Mouse (Mus musculus) stomach, embryonic 16.5 days (tissue): ENCODE measurements around the gene Il17rd. TPM values are rescaled to one million over a fixed set of nuclear protein-coding genes. Genes with fewer than 3 reads are reported as not detected.
A peak's percentile ranks its signal among the peaks of the same experiment; 100 is the strongest.

Experiments
- ATAC-seq: fragments of 200-750 bp; cut with Nextera tagmentation; 2 replicates; pipeline ENCODE4 v1.8.0; 2017; ENCODE audit warnings: moderate number of reproducible peaks, moderate TSS enrichment; ENCODE audit not compliant: insufficient read depth, low FRiP score
- H3K27ac ChIP-seq: fragments of 300-500 bp; sonication (generic); 2 replicates; pipeline ENCODE4 v1.5.1; 2014; ENCODE audit warnings: low read length
- H3K27me3 ChIP-seq: fragments of 300-500 bp; sonication (generic); 2 replicates; pipeline ENCODE4 v1.6.1; 2014; ENCODE audit warnings: low read length, control low read depth, mixed read lengths; ENCODE audit not compliant: control insufficient read depth, insufficient read depth
- H3K36me3 ChIP-seq: fragments of 300-500 bp; sonication (generic); 2 replicates; pipeline ENCODE4 v1.6.1; 2014; ENCODE audit warnings: low read length; ENCODE audit not compliant: control insufficient read depth, insufficient read depth
- H3K4me1 ChIP-seq: fragments of 300-500 bp; sonication (generic); 2 replicates; pipeline ENCODE4 v1.6.1; 2014; ENCODE audit warnings: low read length, control low read depth, mixed read lengths; ENCODE audit not compliant: control insufficient read depth, insufficient read depth
- H3K4me2 ChIP-seq: fragments of 300-500 bp; sonication (generic); 2 replicates; pipeline ENCODE4 v1.6.1; 2014; ENCODE audit warnings: low read depth, low read length, mixed read lengths
- H3K4me3 ChIP-seq: fragments of 300-500 bp; sonication (generic); replicated peaks from 2 replicates; pipeline ENCODE4 v1.5.1; 2014; ENCODE audit warnings: mild to moderate bottlenecking, low read length
- H3K9ac ChIP-seq: fragments of 300-500 bp; sonication (generic); 2 replicates; pipeline ENCODE4 v1.6.1; 2014; ENCODE audit warnings: low read length
- H3K9me3 ChIP-seq: fragments of 300-500 bp; sonication (generic); replicated peaks from 2 replicates; pipeline ENCODE4 v1.6.1; 2016; ENCODE audit warnings: low read length, control low read depth; ENCODE audit not compliant: control insufficient read depth
- WGBS: fragments of 180-500 bp; shearing (Covaris S2); extraction: QIAGEN DNeasy Blood & Tissue Kit; methylation state at CpG from one replicate; pipeline ENCODE4 v1.1.7; 2014; 5-methylcytosine and 5-hydroxymethylcytosine counted together
- polyA plus RNA-seq: library from polyadenylated mRNA; unstranded; fragments of >200 nt; fragmentation: Nextera tagmentation; extraction: Ambion mirVana; gene quantifications from 2 replicates; pipeline ENCODE4 v1.2.1, GENCODE M21; 2015

Gene Il17rd
- polyA plus RNA-seq, 1 experiment from 2014 or later: 2.5 TPM

GRCm38 (mm10) chr14:27116577-27117165 is 77.9 kb downstream of the Il17rd start:
- Histone ChIP-seq H3K9ac (no peak overlapping the region), H3K4me1 (peaks cover 8% of the 10 kb centered on the region), H3K27me3 (no peaks in the 10 kb centered on the region), H3K9me3 (no peaks in the 10 kb centered on the region), H3K4me3 (no peak overlapping the region), H3K27ac (no peak overlapping the region), H3K4me2 (no peak overlapping the region), H3K36me3 (no peaks in the 10 kb centered on the region)
- WGBS: 77% methylated on average over 4 of the region's 4 CpGs
- ATAC-seq: no peak

GRCm38 (mm10) chr14:27118546-27118945 is 79.8 kb downstream of the Il17rd start:
- no peaks in the 10 kb centered on the region for H3K9me3 ChIP-seq
- H3K4me2 ChIP-seq: no peak overlapping the region
- H3K36me3 ChIP-seq: no peaks in the 10 kb centered on the region
- H3K27ac ChIP-seq: no peak overlapping the region
- no peak overlapping the region for H3K4me3 ChIP-seq
- WGBS: 75% methylated on average over 5 of the region's 5 CpGs
- H3K4me1 ChIP-seq: peaks cover 15% of the 10 kb centered on the region
- no peak overlapping the region for H3K9ac ChIP-seq
- H3K27me3 ChIP-seq: no peaks in the 10 kb centered on the region
- ATAC-seq: no peak

DNA sequence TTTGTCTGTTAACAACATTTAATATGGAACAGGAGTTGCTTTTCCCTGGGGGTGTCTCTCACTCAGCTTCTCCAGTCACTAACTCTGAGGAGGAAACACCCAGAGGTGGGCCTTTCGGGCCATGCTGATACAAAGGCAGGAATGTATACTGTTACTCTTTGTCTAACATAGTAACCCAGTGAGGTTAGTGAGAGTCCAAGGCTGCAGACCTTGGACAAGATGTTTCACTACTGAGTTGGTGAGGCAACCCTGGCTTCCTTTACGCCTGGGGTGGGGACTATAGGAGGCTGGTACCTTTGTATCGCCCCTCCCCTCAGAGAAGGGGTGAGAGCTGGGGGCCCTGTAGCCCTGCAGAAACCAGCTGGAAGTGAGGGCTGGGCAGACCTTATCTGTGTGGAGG is 83.9 kb downstream of the Il17rd start:
- ATAC-seq: no peak
- Histone ChIP-seq H3K27ac (no peak overlapping the region), H3K9ac (peak overlapping the region; percentile 39; the same call in 1 of the 2 replicates), H3K36me3 (no peaks in the 10 kb centered on the region), H3K4me1 (peaks cover 6% of the 10 kb centered on the region), H3K4me2 (no peak overlapping the region), H3K4me3 (no peak overlapping the region), H3K27me3 (no peaks in the 10 kb centered on the region), H3K9me3 (no peaks in the 10 kb centered on the region)
- 67% methylated on average over 3 of the region's 3 CpGs for WGBS

DNA sequence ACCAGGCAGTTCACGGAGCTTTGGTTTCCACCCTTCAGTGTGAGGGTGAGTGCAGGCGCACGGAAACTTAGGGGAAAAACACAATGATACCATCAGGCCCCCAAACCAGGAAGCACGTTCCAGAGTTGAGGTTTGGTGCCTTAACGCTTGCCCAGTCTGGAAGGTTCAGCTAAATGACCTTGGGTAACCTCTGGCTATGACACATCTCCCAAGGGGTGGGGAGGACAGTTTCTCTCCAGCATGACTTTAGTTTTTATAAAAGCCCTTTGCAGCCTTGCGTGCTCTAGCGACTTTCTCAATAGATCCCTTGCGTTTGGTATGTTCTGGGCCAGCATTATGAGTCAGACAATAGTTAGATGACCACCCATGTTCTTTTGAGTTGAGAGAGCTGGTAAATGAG is 84.8 kb downstream of the Il17rd start:
- Histone ChIP-seq H3K27me3 (no peaks in the 10 kb centered on the region), H3K36me3 (no peaks in the 10 kb centered on the region), H3K4me2 (no peak overlapping the region), H3K4me1 (peaks cover 6% of the 10 kb centered on the region), H3K4me3 (no peak overlapping the region), H3K9me3 (no peaks in the 10 kb centered on the region), H3K9ac (peak overlapping the region; percentile 26; the same call in 1 of the 2 replicates), H3K27ac (peak overlapping the region; percentile 33; the same call in 1 of the 2 replicates)
- 49% methylated on average over 8 of the region's 8 CpGs for WGBS
- no peak for ATAC-seq

DNA sequence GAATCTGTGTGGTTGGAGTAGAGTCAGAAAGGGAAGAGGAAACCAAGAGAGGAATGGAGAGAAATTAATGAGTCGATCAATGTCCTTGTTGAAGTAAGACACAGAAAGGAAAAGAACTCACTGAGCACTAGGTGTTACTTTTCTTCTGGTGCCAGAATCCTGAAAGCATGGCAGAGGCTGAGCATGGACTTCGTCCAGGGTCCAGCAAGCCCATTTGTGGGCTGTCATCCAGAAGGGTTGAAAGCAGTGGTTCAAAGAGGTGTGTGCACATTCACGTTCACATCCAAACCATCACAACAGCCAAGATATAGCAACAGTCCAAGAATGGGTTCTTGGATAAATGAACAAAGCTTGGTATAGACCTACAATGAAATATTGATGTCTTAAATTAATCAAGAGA is 91.3 kb downstream of the Il17rd start:
- no peak overlapping the region for H3K4me3 ChIP-seq
- WGBS: 89% methylated on average over 3 of the region's 3 CpGs
- no peaks in the 10 kb centered on the region for H3K9me3 ChIP-seq
- H3K4me1 ChIP-seq: no peaks in the 10 kb centered on the region
- no peak overlapping the region for H3K9ac ChIP-seq
- no peaks in the 10 kb centered on the region for H3K36me3 ChIP-seq
- H3K4me2 ChIP-seq: no peak overlapping the region
- H3K27ac ChIP-seq: no peak overlapping the region
- no peaks in the 10 kb centered on the region for H3K27me3 ChIP-seq
- ATAC-seq: no peak

DNA sequence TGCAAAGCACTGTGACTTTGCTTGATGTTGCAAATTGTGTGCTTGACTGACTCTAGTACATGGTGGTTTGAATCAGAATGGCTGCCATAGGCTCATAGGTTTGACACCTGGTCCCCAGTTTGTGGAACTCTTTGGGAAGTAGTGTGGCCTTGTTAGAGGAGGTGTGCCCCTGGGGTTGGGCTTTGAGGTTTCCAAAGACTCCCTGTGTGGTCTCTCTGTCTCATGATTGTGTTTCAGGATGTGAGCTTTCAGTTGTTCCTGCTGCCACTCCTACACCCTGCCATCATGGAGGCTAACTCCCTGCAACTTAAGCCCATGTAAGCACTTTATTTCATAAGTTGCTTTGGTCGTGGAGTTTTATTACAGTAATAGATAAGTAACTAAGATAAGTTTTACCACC is 91.9 kb downstream of the Il17rd start:
- WGBS: 68% methylated on average over 1 of the region's 1 CpGs

DNA sequence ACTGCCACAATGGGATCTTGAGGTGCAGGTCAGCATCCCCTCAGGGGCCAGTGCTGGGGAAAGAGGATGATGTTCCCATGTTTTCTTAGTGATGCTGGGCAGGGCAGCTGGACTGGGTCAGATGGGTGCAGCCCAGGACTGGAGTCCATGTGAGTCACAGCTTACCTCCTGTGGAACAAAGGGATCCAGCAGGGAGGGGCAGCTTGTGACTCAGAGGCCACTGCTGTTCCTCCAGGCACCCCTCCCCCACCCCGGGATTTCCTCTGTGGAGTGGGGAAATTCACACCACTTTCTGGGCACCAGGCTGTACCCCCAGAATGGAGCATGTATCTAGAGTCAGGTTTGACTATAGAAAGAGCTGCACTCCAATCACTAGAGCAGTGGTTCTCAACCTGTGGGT is 92.8 kb downstream of the Il17rd start:
- Histone ChIP-seq H3K27ac (no peak overlapping the region), H3K9me3 (no peaks in the 10 kb centered on the region), H3K9ac (no peak overlapping the region), H3K4me2 (no peak overlapping the region), H3K4me3 (no peak overlapping the region), H3K4me1 (no peaks in the 10 kb centered on the region), H3K27me3 (no peaks in the 10 kb centered on the region), H3K36me3 (no peaks in the 10 kb centered on the region)
- 74% methylated on average over 1 of the region's 1 CpGs for WGBS
- peak; percentile 47; the same call in 1 of the 2 replicates for ATAC-seq

More for the DNA sequence above, 91.9 kb downstream of the Il17rd start:
- Histone ChIP-seq H3K9me3 (no peaks in the 10 kb centered on the region), H3K27ac (no peak overlapping the region), H3K27me3 (no peaks in the 10 kb centered on the region), H3K4me2 (no peak overlapping the region), H3K4me1 (no peaks in the 10 kb centered on the region), H3K9ac (no peak overlapping the region), H3K36me3 (no peaks in the 10 kb centered on the region), H3K4me3 (no peak overlapping the region)
- no peak for ATAC-seq

DNA sequence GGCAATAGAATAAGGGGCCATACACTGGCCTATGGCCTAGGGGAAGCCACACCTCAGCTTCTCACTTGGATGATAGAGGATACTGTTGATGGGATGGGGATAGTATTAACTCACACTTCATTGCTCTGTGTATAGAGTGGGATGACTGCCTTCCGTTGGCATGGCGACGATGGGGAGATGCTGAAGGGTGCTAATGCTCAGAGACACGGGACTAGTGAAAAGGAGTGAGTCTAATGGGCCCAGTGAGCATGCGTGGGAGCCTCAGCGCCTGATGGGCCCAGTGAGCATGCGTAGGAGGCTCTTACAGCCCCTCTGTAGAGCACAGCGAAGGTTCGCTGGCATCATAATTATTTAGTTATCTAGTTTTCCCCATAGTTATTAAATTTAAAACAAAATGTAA is 100.2 kb downstream of the Il17rd start:
- no peak overlapping the region for H3K27ac ChIP-seq
- 88% methylated on average over 9 of the region's 9 CpGs for WGBS
- no peaks in the 10 kb centered on the region for H3K36me3 ChIP-seq
- H3K9me3 ChIP-seq: no peaks in the 10 kb centered on the region
- no peak for ATAC-seq
- H3K4me1 ChIP-seq: no peaks in the 10 kb centered on the region
- H3K4me3 ChIP-seq: no peak overlapping the region
- no peak overlapping the region for H3K9ac ChIP-seq
- no peak overlapping the region for H3K4me2 ChIP-seq
- H3K27me3 ChIP-seq: no peaks in the 10 kb centered on the region

DNA sequence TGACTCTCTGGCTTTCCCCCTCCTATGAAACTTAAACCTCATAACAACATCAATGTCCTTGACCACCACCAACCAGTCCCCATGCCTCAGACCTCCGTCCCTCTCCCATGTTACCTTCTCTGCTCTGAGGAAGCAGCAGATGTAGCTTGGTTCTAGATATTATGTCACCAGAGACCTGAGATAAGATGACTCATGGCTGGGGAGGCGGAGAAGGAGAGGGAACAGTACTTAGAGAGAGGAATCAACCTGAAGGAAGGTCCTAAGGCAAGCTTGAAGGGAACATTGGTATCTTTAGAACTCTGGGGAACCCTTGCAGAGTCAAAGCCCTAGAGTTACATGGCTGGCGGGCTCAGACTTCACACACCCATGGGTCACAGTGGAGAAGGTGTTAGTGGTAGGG is 101.2 kb downstream of the Il17rd start:
- 87% methylated on average over 3 of the region's 3 CpGs for WGBS
- Histone ChIP-seq H3K4me1 (peaks cover 3% of the 10 kb centered on the region; the same call in 1 of the 2 replicates), H3K9ac (no peak overlapping the region), H3K36me3 (no peaks in the 10 kb centered on the region), H3K9me3 (no peaks in the 10 kb centered on the region), H3K4me3 (no peak overlapping the region), H3K27ac (no peak overlapping the region), H3K4me2 (no peak overlapping the region), H3K27me3 (no peaks in the 10 kb centered on the region)
- no peak for ATAC-seq
